Mouse (Mus musculus): ENCODE measurements around the gene Polr2a. TPM values are rescaled to one million over a fixed set of nuclear protein-coding genes. Genes with fewer than 3 reads are reported as not detected.
"Not testable (repeated sequence)": the region's sequence is repeated elsewhere in the genome, so short reads cannot be mapped to it uniquely, and the experiment has no call there.

The Polr2a gene
- total RNA-seq, 4 experiments from 2014 or later, result 27.8 to 38.4 (median 35.3) TPM

GRCm38 (mm10) chr11:69707480-69707847, 51.0 kb downstream of the Polr2a start:
- DNase-seq (ENCODE audit: low spot score in 2 of 2), result no peak

GRCm38 (mm10) chr11:69706775-69707479, 51.5 kb downstream of the Polr2a start:
- DNase-seq (ENCODE audit: low spot score in 2 of 2), result peak; percentile 85 to 93

DNA sequence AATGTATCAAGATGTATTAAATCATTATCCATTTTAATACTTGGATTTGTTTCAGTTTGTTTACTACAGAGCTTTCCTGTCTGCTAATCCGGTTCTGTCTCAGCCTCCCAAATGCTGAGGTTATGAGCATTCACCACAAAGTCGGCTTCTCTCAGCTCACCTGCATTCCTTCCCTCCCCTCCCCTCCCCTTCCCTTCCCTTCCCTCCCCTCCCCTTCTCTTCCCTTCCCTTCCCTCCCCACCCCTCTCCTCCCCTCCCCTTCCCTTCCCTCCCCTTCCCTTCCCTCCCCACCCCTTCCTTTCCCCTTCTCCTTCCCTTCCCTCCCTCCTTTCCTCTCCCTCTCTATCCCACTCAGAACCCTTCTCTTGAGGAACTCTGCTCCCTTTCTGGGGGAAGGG, 53.8 kb downstream of the Polr2a start:
- DNase-seq (ENCODE audit: low spot score in 2 of 2), result no peak

- no peak for DNase-seq (ENCODE audit: low spot score in 2 of 2)
These were observed 54.4 kb downstream of the Polr2a start for GRCm38 (mm10) chr11:69703814-69704612.

DNA sequence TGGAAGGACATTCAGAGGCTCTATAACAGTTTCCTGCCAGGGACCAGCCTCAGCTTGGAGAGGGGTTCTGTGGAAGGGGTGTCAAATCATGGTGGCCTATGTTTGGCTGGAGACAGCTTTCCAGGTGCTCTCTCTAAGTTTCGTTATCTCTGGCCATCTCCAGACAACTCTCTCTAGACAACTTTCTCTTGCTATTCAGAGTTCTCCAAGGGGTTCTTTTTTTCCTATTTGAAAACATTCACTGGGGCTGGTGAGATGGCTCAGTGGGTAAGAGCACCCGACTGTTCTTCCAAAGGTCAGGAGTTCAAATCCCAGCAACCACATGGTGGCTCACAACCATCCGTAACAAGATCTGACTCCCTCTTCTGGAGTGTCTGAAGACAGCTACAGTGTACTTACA, 55.1 kb downstream of the Polr2a start:
- not testable (repeated sequence) for DNase-seq (ENCODE audit: low spot score in 2 of 2)

GRCm38 (mm10) chr11:69702886-69703285, 55.6 kb downstream of the Polr2a start:
- DNase-seq (ENCODE audit: low spot score in 2 of 2), result not testable (repeated sequence)

DNA sequence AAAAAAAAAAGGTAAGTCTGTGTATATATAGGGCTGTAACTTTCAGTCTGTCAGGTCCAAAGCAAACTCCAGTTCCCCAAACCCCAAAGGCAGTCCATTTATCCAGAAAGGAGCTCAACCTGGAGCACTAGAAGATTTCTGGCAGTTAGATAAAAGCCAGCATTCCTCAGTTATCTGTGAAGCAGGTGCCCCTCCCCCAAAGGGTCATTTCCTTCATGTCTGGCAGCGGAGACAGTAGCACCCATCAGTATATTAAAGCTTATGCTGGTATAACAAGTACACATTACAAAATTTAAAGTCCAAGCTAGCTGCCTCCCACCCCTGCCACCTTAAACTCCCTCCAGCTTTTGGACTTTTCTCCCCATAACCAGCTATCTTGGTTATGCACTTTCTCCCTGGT, 58.8 kb downstream of the Polr2a start:
- no peak for DNase-seq (ENCODE audit: low spot score in 2 of 2)

GRCm38 (mm10) chr11:69698574-69698973, 59.9 kb downstream of the Polr2a start:
- no peak for DNase-seq (ENCODE audit: low spot score in 2 of 2)

DNA sequence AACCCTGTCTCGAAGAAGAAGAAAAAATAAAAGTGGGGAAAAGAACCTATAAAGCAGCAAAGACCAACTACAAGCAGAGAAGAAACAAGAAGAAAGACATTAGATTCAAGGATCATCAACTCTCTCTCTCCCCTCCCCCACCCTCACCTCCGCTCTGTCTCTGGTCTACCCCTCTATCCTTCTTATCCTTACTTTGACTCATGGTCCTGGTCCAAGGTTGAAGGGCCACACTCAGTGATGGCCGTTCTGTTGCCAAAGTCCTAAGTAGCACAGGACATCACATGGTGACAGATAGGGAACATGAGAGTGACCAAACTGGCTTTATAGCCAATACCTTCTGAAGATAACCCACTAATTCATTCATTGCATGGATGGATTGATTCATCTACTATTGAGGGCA, 61.0 kb downstream of the Polr2a start:
- no peak for DNase-seq (ENCODE audit: low spot score in 2 of 2)

- peak; percentile 69 to 74 for DNase-seq (ENCODE audit: low spot score in 2 of 2)
These were observed 62.9 kb downstream of the Polr2a start, which contains the start of the genes Tnfsf12 and Tnfsfm13 for GRCm38 (mm10) chr11:69695361-69696181. Gene Tnfsf12, minus strand, starts transcription at chr11:69695849. Gene Tnfsfm13, minus strand, starts transcription at chr11:69696098.

DNA sequence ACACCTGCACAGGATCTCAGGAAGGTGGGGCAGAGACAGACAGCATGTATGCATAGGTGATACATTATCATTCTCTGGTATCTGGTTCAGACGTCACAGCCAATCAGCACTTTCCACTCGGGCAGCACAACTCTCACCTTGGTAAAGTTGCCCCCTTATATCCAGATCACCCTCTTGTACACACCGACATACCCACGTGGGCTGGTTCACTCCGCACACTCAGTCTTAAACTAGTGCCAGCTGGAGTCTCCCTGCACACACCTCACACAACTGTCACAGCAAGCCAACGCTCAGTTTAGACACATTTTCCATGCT, 63.4 kb downstream of the Polr2a start:
- DNase-seq (ENCODE audit: low spot score in 2 of 2), result no peak

GRCm38 (mm10) chr11:69693421-69693965, 64.9 kb downstream of the Polr2a start:
- DNase-seq (ENCODE audit: low spot score in 2 of 2), result no peak

DNA sequence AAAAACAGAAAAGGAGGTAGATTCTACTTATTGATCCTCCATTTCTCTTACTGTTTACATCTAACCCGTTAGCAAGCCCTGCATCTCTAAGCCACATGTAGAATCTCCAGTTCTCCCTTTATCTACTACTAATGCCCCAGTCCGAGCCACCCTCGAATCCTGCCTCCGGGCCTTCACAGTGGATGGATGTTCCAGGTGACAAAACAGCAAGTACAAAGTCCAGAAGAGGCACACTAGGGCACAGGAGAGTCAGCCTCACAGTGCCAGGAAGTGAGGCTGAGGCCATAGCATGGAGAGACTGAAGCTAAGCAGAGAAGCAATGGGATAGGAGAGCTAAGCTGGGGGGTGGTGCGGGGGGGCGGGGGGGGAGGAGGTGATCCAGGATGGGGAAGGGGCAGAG, 65.6 kb downstream of the Polr2a start:
- DNase-seq (ENCODE audit: low spot score in 2 of 2), result no peak

- DNase-seq (ENCODE audit: low spot score in 2 of 2), result no peak
These were observed 66.1 kb downstream of the Polr2a start for GRCm38 (mm10) chr11:69692196-69692811.

DNA sequence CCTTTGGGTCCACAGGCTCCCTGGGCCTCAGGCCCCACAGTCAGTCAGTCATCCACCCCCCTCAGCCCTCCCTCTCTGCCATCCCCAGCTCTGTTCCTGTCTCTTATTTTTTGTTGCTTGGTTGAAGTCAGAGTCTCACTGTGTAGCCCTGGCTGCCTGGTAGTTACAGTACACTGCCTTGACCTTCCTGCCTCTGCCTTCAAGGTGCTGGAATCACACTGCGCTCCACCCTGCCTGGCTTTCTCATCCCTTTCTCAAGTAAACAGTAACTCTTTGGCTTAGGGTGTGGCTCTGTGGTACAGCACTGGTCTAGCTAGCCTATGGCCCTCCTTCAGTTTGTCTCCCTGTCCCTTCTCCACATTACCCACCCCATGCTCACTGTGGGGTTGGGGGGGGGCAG, 68.5 kb downstream of the Polr2a start:
- DNase-seq (ENCODE audit: low spot score in 2 of 2), result no peak

GRCm38 (mm10) chr11:69687061-69687460, 71.4 kb downstream of the Polr2a start:
- DNase-seq (ENCODE audit: low spot score in 2 of 2), result no peak

DNA sequence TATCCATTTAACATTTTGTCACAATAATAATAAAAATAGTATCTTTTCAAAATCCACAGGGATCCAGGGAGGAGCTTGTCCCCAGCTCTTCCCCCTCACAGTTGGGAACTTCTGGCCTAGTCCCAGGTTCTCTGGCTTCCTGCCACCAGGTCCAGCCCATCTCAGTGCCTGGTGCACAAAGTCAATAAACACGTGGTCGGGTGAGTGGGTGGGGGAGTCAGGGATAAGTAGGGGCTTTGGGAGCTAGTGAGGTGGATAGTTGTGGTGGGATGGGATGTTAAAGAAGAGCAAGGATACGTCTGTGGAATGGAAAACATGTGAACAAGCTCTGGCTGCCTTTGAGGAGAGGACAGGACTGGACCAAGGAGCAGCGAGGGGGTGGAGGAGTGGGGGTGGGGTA, 72.1 kb downstream of the Polr2a start:
- peak; percentile 67 to 80 for DNase-seq (ENCODE audit: low spot score in 2 of 2)

- peak; percentile 71 to 83 for DNase-seq (ENCODE audit: low spot score in 2 of 2)
These were observed 72.8 kb downstream of the Polr2a start, which contains the start of gene Tnfsf13 for GRCm38 (mm10) chr11:69685526-69686148. Gene Tnfsf13, minus strand, starts transcription at chr11:69685784.

DNA sequence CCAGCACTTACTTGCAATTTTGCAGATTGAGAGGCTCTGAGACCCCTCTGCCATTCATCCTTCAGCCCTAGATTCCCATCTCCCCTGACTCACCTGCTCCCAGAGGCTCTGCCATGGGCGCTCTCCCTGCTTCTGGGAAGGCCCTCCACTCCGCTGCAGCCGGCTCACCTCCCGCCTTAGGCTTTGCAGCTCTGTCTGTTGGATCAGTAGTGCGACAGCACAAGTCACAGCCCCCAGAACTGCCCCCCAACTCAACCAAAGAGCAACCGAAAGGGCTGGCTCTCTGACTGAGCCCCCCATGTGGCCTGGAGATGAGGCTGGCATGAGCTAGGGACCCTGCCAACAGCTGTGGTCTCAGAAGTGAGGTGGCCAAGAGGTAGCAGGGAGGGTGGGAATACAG, 73.5 kb downstream of the Polr2a start:
- no peak for DNase-seq (ENCODE audit: low spot score in 2 of 2)

- no peak for DNase-seq (ENCODE audit: low spot score in 2 of 2)
These were observed 74.2 kb downstream of the Polr2a start for GRCm38 (mm10) chr11:69684128-69684745.

All from gastrocnemius, adult 8-10 months (tissue).